Mouse (Mus musculus): ENCODE measurements at regions not wholly inside any gene's neighbourhood (a gene's known extent, or its start where the extent isn't known, plus 50 kb on each side); places are given as distances from the start of the nearest gene placed in this dataset.

- intact Hi-C loops (cut with DNase I) = no loop called here
- DNase-seq (ENCODE audit: low spot score in 2 of 2) = no peak
Measured at GRCm38 (mm10) chr9:47127756-47128424, 129.3 kb downstream of the Gm4791 start.

DNA sequence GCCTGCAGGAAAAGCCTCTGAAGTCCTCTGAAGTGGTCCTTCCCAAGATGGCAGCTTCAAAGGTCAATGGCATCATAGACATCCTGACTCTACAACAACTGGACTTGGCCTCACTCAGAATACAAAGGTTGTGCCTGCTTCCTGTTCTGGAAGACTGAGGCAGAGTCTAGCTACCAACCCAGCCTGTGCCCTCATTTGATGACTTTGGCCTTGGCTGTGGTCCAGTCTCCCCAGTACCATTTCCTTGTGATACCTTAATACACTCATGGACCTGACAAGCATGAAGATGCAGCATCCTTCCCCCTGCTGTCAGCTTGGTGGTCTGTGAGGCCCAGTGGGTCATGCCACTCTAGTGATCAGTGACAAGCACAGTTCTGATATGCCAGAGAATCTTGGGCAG is 130.6 kb downstream of the Gm4791 start:
- no peak for DNase-seq (ENCODE audit: low spot score in 2 of 2)
- intact Hi-C loops (cut with DNase I) = no loop called here

DNA sequence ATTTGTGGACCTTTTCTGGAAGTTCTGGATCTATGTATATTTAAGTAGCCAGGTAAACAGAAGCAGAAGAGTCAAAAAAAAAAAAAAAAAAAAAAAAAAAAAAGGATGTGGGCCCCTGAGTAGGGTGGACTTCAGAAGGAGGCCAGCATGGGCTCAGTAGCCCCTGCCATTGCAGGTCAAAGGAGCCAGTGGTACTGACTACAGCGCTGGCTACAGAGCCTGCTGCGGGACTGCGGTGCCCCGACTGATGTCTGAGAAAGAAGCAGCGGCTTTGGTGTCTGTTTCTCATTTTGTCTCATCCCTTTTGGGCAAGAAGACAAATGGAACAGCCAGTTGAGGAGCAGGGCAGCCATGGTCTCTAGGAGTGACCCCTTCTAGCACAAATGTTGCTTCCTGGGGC is 134.9 kb downstream of the Gm4791 start:
- intact Hi-C loops (cut with DNase I) = no loop called here

GRCm38 (mm10) chr9:47133873-47134272 is 135.3 kb downstream of the Gm4791 start:
- DNase-seq (ENCODE audit: low spot score in 2 of 2) = no peak

More for the DNA sequence above, 134.9 kb downstream of the Gm4791 start:
- no peak for DNase-seq (ENCODE audit: low spot score in 2 of 2)

GRCm38 (mm10) chr9:47134479-47134878 is 135.9 kb downstream of the Gm4791 start:
- DNase-seq (ENCODE audit: low spot score in 2 of 2) = no peak
- intact Hi-C loops (cut with DNase I) = no loop called here

More at GRCm38 (mm10) chr9:47133873-47134272, 135.3 kb downstream of the Gm4791 start:
- intact Hi-C loops (cut with DNase I) = no loop called here

DNA sequence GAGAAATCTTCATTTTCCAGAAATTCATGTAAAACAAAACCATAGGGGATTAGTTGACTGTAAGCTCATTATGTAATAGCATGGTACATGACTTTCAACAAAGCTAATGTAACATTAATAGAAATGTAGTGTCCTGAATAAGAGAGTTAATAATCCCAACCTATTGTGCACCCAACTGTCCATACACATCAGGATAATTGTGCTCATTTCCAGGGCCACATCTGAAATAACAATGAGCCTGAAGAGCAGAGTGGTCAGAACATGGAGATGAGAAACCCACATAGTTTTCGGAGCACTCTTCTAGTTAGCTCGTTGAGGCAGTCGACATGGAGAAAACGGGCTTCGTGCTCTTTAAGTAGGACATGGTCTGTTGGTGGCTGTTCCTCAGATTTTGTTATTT is 138.1 kb downstream of the Gm4791 start:
- intact Hi-C loops (cut with DNase I) = no loop called here
- DNase-seq (ENCODE audit: low spot score in 2 of 2) = no peak

GRCm38 (mm10) chr9:47153471-47153870 is 154.9 kb downstream of the Gm4791 start:
- DNase-seq (ENCODE audit: low spot score in 2 of 2) = no peak
- intact Hi-C loops (cut with DNase I) = no loop called here

- intact Hi-C loops (cut with DNase I) = no loop called here
- no peak for DNase-seq (ENCODE audit: low spot score in 2 of 2)
Measured at GRCm38 (mm10) chr9:47165480-47166131, 167.1 kb downstream of the Gm4791 start.

- intact Hi-C loops (cut with DNase I) = no loop called here
- no peak for DNase-seq (ENCODE audit: low spot score in 2 of 2)
Measured at GRCm38 (mm10) chr9:47167681-47168240, 169.2 kb downstream of the Gm4791 start.

- intact Hi-C loops (cut with DNase I) = no loop called here
- no peak for DNase-seq (ENCODE audit: low spot score in 2 of 2)
Measured at GRCm38 (mm10) chr9:47176044-47176443, 177.5 kb downstream of the Gm4791 start.

GRCm38 (mm10) chr9:47218101-47218500 is 219.6 kb downstream of the Gm4791 start:
- no peak for DNase-seq (ENCODE audit: low spot score in 2 of 2)
- intact Hi-C loops (cut with DNase I) = no loop called here

DNA sequence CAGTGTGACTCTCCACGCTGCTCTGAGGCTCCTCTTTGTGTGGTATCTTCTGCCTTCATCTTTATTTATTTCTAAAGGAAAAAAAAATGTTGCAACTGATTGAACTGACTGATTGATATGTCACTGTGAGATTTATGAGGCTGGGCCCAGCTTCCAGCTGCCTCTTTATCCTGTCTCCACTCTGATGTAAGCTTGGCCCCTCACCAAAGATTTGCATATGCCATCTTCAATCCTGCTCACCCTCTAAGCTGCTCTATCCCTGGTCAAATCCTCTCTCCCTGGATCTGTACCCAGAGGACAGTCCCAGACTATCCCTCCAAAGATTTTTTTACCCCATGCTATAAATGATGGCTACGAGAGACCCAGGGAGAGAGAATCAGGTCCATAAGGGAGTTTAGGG is 225.0 kb downstream of the Gm4791 start:
- no peak for DNase-seq (ENCODE audit: low spot score in 2 of 2)
- intact Hi-C loops (cut with DNase I) = no loop called here

DNA sequence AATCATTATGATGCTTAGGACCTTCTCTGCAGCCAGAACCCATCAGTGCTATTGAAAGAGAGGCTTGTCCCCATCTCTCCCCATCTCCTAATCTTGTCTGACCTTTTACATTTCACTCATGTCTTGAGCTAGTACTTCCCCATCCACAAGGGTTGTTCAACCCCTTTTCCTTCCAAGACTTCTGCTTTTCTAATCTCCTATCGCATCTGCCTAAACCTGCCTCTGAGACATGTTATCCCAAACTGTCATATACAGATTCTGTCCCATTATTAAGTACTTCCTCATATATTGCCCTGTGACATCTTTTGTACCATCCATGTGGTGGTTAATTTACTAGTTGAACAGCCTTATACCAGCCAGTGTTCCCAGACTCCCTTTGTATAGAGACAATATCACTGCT is 225.7 kb downstream of the Gm4791 start:
- no peak for DNase-seq (ENCODE audit: low spot score in 2 of 2)
- intact Hi-C loops (cut with DNase I) = no loop called here

GRCm38 (mm10) chr9:47226476-47227271 is 228.1 kb downstream of the Gm4791 start:
- peak in 1 of 2 experiments; percentile 14 for DNase-seq (ENCODE audit: low spot score in 2 of 2)
- intact Hi-C loops (cut with DNase I) = no loop called here

DNA sequence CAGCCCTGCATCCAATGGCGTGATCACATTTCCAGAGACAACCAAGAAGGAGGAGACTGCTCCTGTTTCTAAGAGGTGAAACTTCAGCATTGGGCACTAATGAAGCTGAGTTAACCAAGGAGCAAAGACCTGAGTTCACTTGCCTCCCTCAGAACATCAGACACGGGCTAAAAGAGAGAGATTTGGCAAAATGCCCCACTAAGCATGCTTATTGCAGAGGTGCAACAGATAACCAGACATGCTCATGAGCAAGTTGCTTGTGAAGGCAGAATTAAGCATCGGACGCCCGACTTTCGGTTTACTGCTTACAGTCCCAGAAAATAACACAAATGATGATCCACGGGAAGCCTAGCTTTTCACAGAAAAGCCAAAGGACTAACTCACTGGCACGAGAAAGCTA is 228.8 kb downstream of the Gm4791 start:
- DNase-seq (ENCODE audit: low spot score in 2 of 2) = no peak
- intact Hi-C loops (cut with DNase I) = no loop called here

GRCm38 (mm10) chr9:47228736-47229135 is 230.2 kb downstream of the Gm4791 start:
- intact Hi-C loops (cut with DNase I) = no loop called here
- DNase-seq (ENCODE audit: low spot score in 2 of 2) = no peak

DNA sequence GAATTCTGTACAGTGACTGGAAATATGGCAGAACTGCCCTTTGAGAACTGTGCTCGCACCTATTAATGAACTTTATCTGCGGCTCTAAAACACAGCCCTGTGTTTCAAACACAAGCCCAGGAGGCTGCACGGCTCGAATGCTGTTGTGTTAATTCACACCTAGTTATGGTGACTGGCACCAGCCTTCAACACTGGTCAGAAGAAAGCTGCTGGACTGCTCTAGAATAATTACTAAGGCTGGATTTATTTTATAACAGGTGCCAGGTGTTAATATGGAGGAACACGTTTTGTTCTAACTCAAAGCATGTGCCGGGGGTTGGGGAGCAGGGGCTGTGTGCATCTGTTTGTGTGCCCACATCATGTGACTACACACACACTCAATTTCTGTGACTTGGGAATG is 230.8 kb downstream of the Gm4791 start:
- intact Hi-C loops (cut with DNase I) = no loop called here
- no peak for DNase-seq (ENCODE audit: low spot score in 2 of 2)

- intact Hi-C loops (cut with DNase I) = no loop called here
- DNase-seq (ENCODE audit: low spot score in 2 of 2) = no peak
Measured at GRCm38 (mm10) chr9:47240950-47241349, 242.4 kb downstream of the Gm4791 start.

GRCm38 (mm10) chr9:47242051-47242450 is 243.5 kb downstream of the Gm4791 start:
- intact Hi-C loops (cut with DNase I) = no loop called here
- DNase-seq (ENCODE audit: low spot score in 2 of 2) = no peak

DNA sequence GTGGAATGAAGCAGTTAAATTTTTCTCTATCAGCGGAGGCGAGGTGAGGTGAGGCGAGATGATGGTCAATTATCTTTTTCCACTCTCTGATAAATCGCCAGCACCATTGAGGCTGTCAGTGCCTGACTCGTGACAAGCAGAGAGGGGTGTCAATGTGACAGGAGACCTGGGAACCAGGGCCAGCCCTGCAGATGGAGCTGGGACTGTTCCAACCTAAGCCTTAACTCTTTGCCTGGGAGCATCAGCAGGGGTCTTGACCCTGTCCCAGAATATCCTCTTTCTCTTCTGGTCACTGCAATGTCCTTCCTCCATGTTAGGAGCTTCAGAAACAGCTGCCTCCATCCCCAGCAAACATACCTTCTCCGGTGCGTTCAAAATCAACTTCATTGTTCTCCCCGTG is 244.0 kb downstream of the Gm4791 start:
- intact Hi-C loops (cut with DNase I) = no loop called here

More for the DNA sequence above, 244.0 kb downstream of the Gm4791 start:
- DNase-seq (ENCODE audit: low spot score in 2 of 2) = no peak

Measured in left cerebral cortex, postnatal 14 days (tissue).